Mouse (Mus musculus) Muller cell, postnatal 12 days (primary cell): ENCODE measurements around the gene A530084C06Rik.

Source experiments
- DNase-seq: peaks from one replicate; pipeline ENCODE4 v3.0.0-alpha.2; 2015; ENCODE audit errors: inconsistent ontology term

Gene A530084C06Rik

GRCm38 (mm10) chr13:31558521-31559418, at the start of gene A530084C06Rik:
A530084C06Rik (minus strand) TSS chr13:31559333.
- DNase-seq = peak; percentile 39

- DNase-seq = no peak
Measured at GRCm38 (mm10) chr13:31603964-31604363, 44.8 kb upstream of the A530084C06Rik start.

- DNase-seq = no peak
Measured at GRCm38 (mm10) chr13:31599576-31599975, 40.4 kb upstream of the A530084C06Rik start.

GRCm38 (mm10) chr13:31587341-31587740, 28.2 kb upstream of the A530084C06Rik start:
- DNase-seq = no peak

- DNase-seq = no peak
Measured at GRCm38 (mm10) chr13:31579866-31580265, 20.7 kb upstream of the A530084C06Rik start.

- DNase-seq = peak; percentile 29
Measured at GRCm38 (mm10) chr13:31578389-31578788, 19.3 kb upstream of the A530084C06Rik start.

- peak; percentile 9 for DNase-seq
Measured at GRCm38 (mm10) chr13:31577576-31577975, 18.4 kb upstream of the A530084C06Rik start.

- DNase-seq = no peak
Measured at GRCm38 (mm10) chr13:31576696-31577095, 17.6 kb upstream of the A530084C06Rik start.

- no peak for DNase-seq
Measured at GRCm38 (mm10) chr13:31574627-31575026, 15.5 kb upstream of the A530084C06Rik start.

GRCm38 (mm10) chr13:31572806-31573508, 13.8 kb upstream of the A530084C06Rik start:
- DNase-seq = no peak

GRCm38 (mm10) chr13:31567617-31568294, 8.6 kb upstream of the A530084C06Rik start:
- DNase-seq = peak; percentile 27

- no peak for DNase-seq
Measured at GRCm38 (mm10) chr13:31567099-31567498, 8.0 kb upstream of the A530084C06Rik start.

- no peak for DNase-seq
Measured at GRCm38 (mm10) chr13:31564394-31564793, 5.3 kb upstream of the A530084C06Rik start.

- peak; percentile 25 for DNase-seq
Measured at GRCm38 (mm10) chr13:31559419-31560144, 449 bp upstream of the A530084C06Rik start.

- peak; percentile 61 for DNase-seq
Measured at GRCm38 (mm10) chr13:31557768-31558520, 1.2 kb downstream of the A530084C06Rik start.

- DNase-seq = peak; percentile 7
Measured at GRCm38 (mm10) chr13:31556964-31557767, 2.0 kb downstream of the A530084C06Rik start.

GRCm38 (mm10) chr13:31555834-31556233, 3.3 kb downstream of the A530084C06Rik start, which contains the start of gene Foxq1:
Foxq1 (plus strand) TSS chr13:31556134.
- no peak for DNase-seq

- DNase-seq = no peak
Measured at GRCm38 (mm10) chr13:31547610-31548009, 11.5 kb downstream of the A530084C06Rik start.

- no peak for DNase-seq
Measured at GRCm38 (mm10) chr13:31547204-31547603, 11.9 kb downstream of the A530084C06Rik start.

GRCm38 (mm10) chr13:31546784-31547183, 12.3 kb downstream of the A530084C06Rik start:
- no peak for DNase-seq
